Mouse (Mus musculus) CH12.LX (cell line): Measurements from ENCODE around the gene Acad12. TPM values are rescaled to one million over a fixed set of nuclear protein-coding genes. Genes with fewer than 3 reads are reported as not detected.

ENCODE experiments used
- DNase-seq: peaks from one replicate; pipeline ENCODE4 v3.0.0-alpha.2; 2013; ENCODE audit errors: extremely low read depth
- H3K27ac ChIP-seq: 2 replicates; pipeline ENCODE4 v1.5.1; 2012; ENCODE audit warnings: low read depth, mild to moderate bottlenecking, control low read depth, moderate library complexity; ENCODE audit not compliant: insufficient read depth
- H3K27me3 ChIP-seq: replicated peaks from 2 replicates; pipeline ENCODE3; 2012; ENCODE audit warnings: inconsistent platforms
- H3K36me3 ChIP-seq, 2 experiments: replicated peaks in 1 of 2; 2 replicates each; pipeline versions ENCODE3 to v1.6.1; 2012; ENCODE audit warnings: inconsistent platforms in 1 of 2, low read length in 1 of 2, mild to moderate bottlenecking in 1 of 2, mixed read lengths in 1 of 2, moderate library complexity in 1 of 2; ENCODE audit not compliant: control insufficient read depth in 1 of 2, insufficient read depth in 1 of 2
- H3K4me1 ChIP-seq, 2 experiments: 2 replicates each; pipeline ENCODE4 v1.6.1; 2012; ENCODE audit warnings: inconsistent platforms in 1 of 2, moderate library complexity in 1 of 2; ENCODE audit not compliant: insufficient read depth in 2 of 2, control insufficient read depth in 1 of 2
- H3K4me2 ChIP-seq: 2 replicates; pipeline ENCODE4 v1.6.1; 2012; ENCODE audit warnings: low read depth, mild to moderate bottlenecking, control low read depth; ENCODE audit not compliant: poor library complexity, insufficient read depth, severe bottlenecking
- H3K4me3 ChIP-seq, 3 experiments: fragments of 150-350 bp in 1 of 3; sonication (generic) in 1 of 3; replicated peaks in 1 of 3; 2 replicates each; pipeline versions ENCODE3 to v1.5.1; 2011 to 2012; ENCODE audit warnings: low read depth in 2 of 3, low read length in 2 of 3, mild to moderate bottlenecking in 2 of 3, moderate library complexity in 2 of 3, control low read depth in 1 of 3, improper control_type of control experiment in 1 of 3, inconsistent platforms in 1 of 3, mixed read lengths in 1 of 3; ENCODE audit not compliant: poor library complexity in 1 of 3
- H3K79me2 ChIP-seq: replicated peaks from 2 replicates; pipeline ENCODE4 v1.6.1; 2012; ENCODE audit warnings: mild to moderate bottlenecking, moderate library complexity; ENCODE audit not compliant: control insufficient read depth, poor library complexity, insufficient read depth, severe bottlenecking; ENCODE audit errors: extremely low read depth
- H3K9ac ChIP-seq: 2 replicates; pipeline ENCODE4 v1.6.1; 2012; ENCODE audit warnings: low read depth, mild to moderate bottlenecking, control low read depth, moderate library complexity; ENCODE audit not compliant: insufficient read depth
- H3K9me3 ChIP-seq: replicated peaks from 2 replicates; pipeline ENCODE3; 2012; ENCODE audit warnings: low read length, inconsistent platforms, mixed read lengths
- CHD1 ChIP-seq: IDR thresholded peaks from 2 replicates; pipeline ENCODE4 v1.6.1; 2012; ENCODE audit warnings: low read depth, low read length, improper control_type of control experiment, inconsistent platforms
- CHD2 ChIP-seq: IDR thresholded peaks from 2 replicates; pipeline ENCODE4 v1.6.1; 2011; ENCODE audit warnings: low read length, improper control_type of control experiment
- CTCF ChIP-seq, 2 experiments: IDR thresholded peaks in 1 of 2; conservative IDR thresholded peaks in 1 of 2; 2 replicates each; pipeline ENCODE4 v1.5.1; 2011 to 2012; ENCODE audit warnings: low read depth in 2 of 2, low read length in 2 of 2, improper control_type of control experiment in 1 of 2, inconsistent platforms in 1 of 2, mild to moderate bottlenecking in 1 of 2, moderate library complexity in 1 of 2
- E2F4 ChIP-seq: IDR thresholded peaks from 2 replicates; pipeline ENCODE4 v1.6.1; 2011; ENCODE audit warnings: low read depth, low read length, improper control_type of control experiment; ENCODE audit not compliant: insufficient replicate concordance
- ELF1 ChIP-seq: IDR thresholded peaks from 2 replicates; pipeline ENCODE4 v1.6.1; 2014; ENCODE audit warnings: low read depth, mild to moderate bottlenecking, inconsistent platforms, low read length, improper control_type of control experiment
- EP300 ChIP-seq: IDR thresholded peaks from 2 replicates; pipeline ENCODE4 v1.6.1; 2011; ENCODE audit warnings: low read length, improper control_type of control experiment
- ETS1 ChIP-seq: conservative IDR thresholded peaks from 2 replicates; pipeline ENCODE4 v1.6.1; 2012; ENCODE audit warnings: low read depth, mild to moderate bottlenecking, inconsistent platforms, low read length, improper control_type of control experiment, moderate library complexity
- GABPA ChIP-seq: IDR thresholded peaks from 2 replicates; pipeline ENCODE4 v1.6.1; 2012; ENCODE audit warnings: low read depth, low read length, improper control_type of control experiment, inconsistent platforms; ENCODE audit not compliant: insufficient replicate concordance
- JUND ChIP-seq: conservative IDR thresholded peaks from 2 replicates; pipeline ENCODE4 v1.6.1; 2011; ENCODE audit warnings: low read depth, low read length, improper control_type of control experiment
- KAT2A ChIP-seq: IDR thresholded peaks from 2 replicates; pipeline ENCODE4 v1.6.1; 2012; ENCODE audit warnings: low read length, improper control_type of control experiment, inconsistent platforms; ENCODE audit not compliant: insufficient replicate concordance
- MAZ ChIP-seq: IDR thresholded peaks from 2 replicates; pipeline ENCODE4 v1.6.1; 2012; ENCODE audit warnings: low read depth, mild to moderate bottlenecking, inconsistent platforms, low read length, improper control_type of control experiment, moderate library complexity
- MEF2A ChIP-seq: IDR thresholded peaks from 2 replicates; pipeline ENCODE4 v1.6.1; 2014; ENCODE audit warnings: low read depth, mild to moderate bottlenecking, inconsistent platforms, low read length, improper control_type of control experiment, borderline replicate concordance
- MXI1 ChIP-seq: IDR thresholded peaks from 2 replicates; pipeline ENCODE4 v1.6.1; 2011; ENCODE audit warnings: mild to moderate bottlenecking, low read depth, low read length, improper control_type of control experiment
- MYC ChIP-seq: IDR thresholded peaks from 2 replicates; pipeline ENCODE4 v1.6.1; 2011; ENCODE audit warnings: low read depth, mild to moderate bottlenecking, improper control_type of control experiment, low read length
- NELFE ChIP-seq: IDR thresholded peaks from 2 replicates; pipeline ENCODE4 v1.6.1; 2011; ENCODE audit warnings: low read depth, low read length, improper control_type of control experiment
- NRF1 ChIP-seq: IDR thresholded peaks from 2 replicates; pipeline ENCODE4 v1.6.1; 2014; ENCODE audit warnings: low read depth, mild to moderate bottlenecking, inconsistent platforms, low read length, improper control_type of control experiment, moderate library complexity
- PAX5 ChIP-seq: IDR thresholded peaks from 2 replicates; pipeline ENCODE4 v1.6.1; 2012; ENCODE audit warnings: low read length, inconsistent platforms, mixed read lengths
- POLR2A ChIP-seq: IDR thresholded peaks from 2 replicates; pipeline ENCODE4 v1.6.1; 2011; ENCODE audit warnings: low read depth, mild to moderate bottlenecking, improper control_type of control experiment, low read length
- RCOR1 ChIP-seq: conservative IDR thresholded peaks from 2 replicates; pipeline ENCODE4 v1.6.1; 2012; ENCODE audit warnings: low read depth, mild to moderate bottlenecking, inconsistent platforms, low read length, improper control_type of control experiment
- SIN3A ChIP-seq: IDR thresholded peaks from 2 replicates; pipeline ENCODE4 v1.6.1; 2012; ENCODE audit warnings: low read length, improper control_type of control experiment, inconsistent platforms
- SMC3 ChIP-seq: IDR thresholded peaks from 2 replicates; pipeline ENCODE4 v1.6.1; 2011; ENCODE audit warnings: low read depth, low read length, improper control_type of control experiment
- TCF12 ChIP-seq: IDR thresholded peaks from 2 replicates; pipeline ENCODE4 v1.6.1; 2014; ENCODE audit warnings: low read depth, mild to moderate bottlenecking, inconsistent platforms, low read length, improper control_type of control experiment
- UBTF ChIP-seq: IDR thresholded peaks from 2 replicates; pipeline ENCODE4 v1.6.1; 2012; ENCODE audit warnings: low read depth, mild to moderate bottlenecking, inconsistent platforms, low read length, improper control_type of control experiment, moderate library complexity
- USF1 ChIP-seq: IDR thresholded peaks from 2 replicates; pipeline ENCODE4 v1.6.1; 2014; ENCODE audit warnings: low read depth, mild to moderate bottlenecking, inconsistent platforms, low read length, improper control_type of control experiment
- USF2 ChIP-seq: conservative IDR thresholded peaks from 2 replicates; pipeline ENCODE4 v1.6.1; 2011; ENCODE audit warnings: low read depth, low read length, improper control_type of control experiment
- ZC3H11A ChIP-seq: IDR thresholded peaks from 2 replicates; pipeline ENCODE4 v1.6.1; 2012; ENCODE audit warnings: low read depth, mild to moderate bottlenecking, inconsistent platforms, low read length, improper control_type of control experiment
- ZKSCAN1 ChIP-seq: IDR thresholded peaks from 2 replicates; pipeline ENCODE4 v1.6.1; 2012; ENCODE audit warnings: low read depth, inconsistent platforms, low read length, improper control_type of control experiment, borderline replicate concordance
- ZMIZ1 ChIP-seq: IDR thresholded peaks from 2 replicates; pipeline ENCODE4 v1.6.1; 2012; ENCODE audit warnings: low read depth, mild to moderate bottlenecking, inconsistent platforms, low read length, improper control_type of control experiment
- dilution Hi-C: fragments of 300-500 bp; cut with MboI; formaldehyde crosslinking; loops from 2 replicates; pipeline ENCODE4 v1.14.3; 2020; ENCODE audit warnings: low sequenced_read_pairs; ENCODE audit not compliant: extremely low pct_unique_long_range_greater_than_20kb, extremely low pct_ligation_motif_present
- in situ Hi-C: fragments of 300-500 bp; cut with MboI; formaldehyde crosslinking; loops from 3 replicates; pipeline ENCODE4 v1.14.3; 2019; ENCODE audit warnings: low sequenced_read_pairs, low pct_ligation_motif_present, low pct_unique_long_range_greater_than_20kb, mixed read lengths
- polyA plus RNA-seq: library from polyadenylated mRNA; unstranded; fragments of >175 nt; gene quantifications from 2 replicates; pipeline ENCODE4 v1.2.1, GENCODE M21; 2012; ENCODE audit warnings: low read depth; ENCODE audit not compliant: insufficient read length
- total RNA-seq, 2 experiments: library from RNA; depleted of rRNA; stranded (reverse); fragments of 300-350 nt in 1 of 2; fragments of >200 nt in 1 of 2; gene quantifications; 2 replicates each; pipeline ENCODE4 v1.2.3; 2012 to 2014

Acad12 gene
- total and polyA plus RNA-seq, 3 experiments = 1.9 to 4.1 (median 2.3) TPM

GRCm38 (mm10) chr5:121667067-121667466 is 48.3 kb upstream of the Acad12 start:
- dilution Hi-C loops (no loop called here), in situ Hi-C loops (no loop called here)
- Histone ChIP-seq H3K9me3 (no peaks in the 10 kb centered on the region), H3K27ac (no peak overlapping the region), H3K4me2 (no peak overlapping the region), H3K27me3 (no peaks in the 10 kb centered on the region), H3K4me3 (no peak overlapping the region), H3K36me3 (peaks cover 43 to 89% of the 10 kb centered on the region in 2 experiments), H3K4me1 (peaks cover 2 to 3% of the 10 kb centered on the region in 2 experiments; a peak in 2 of 4 replicates), H3K9ac (no peak overlapping the region), H3K79me2 (peaks cover 5% of the 10 kb centered on the region; the same call in 1 of the 2 replicates)
- TF ChIP-seq MEF2A = no peak
- no peak for TF ChIP-seq ZC3H11A
- no peak for TF ChIP-seq EP300
- no peak for TF ChIP-seq POLR2A
- no peak for TF ChIP-seq NELFE
- no peak for TF ChIP-seq TCF12
- no peak for DNase-seq

DNA sequence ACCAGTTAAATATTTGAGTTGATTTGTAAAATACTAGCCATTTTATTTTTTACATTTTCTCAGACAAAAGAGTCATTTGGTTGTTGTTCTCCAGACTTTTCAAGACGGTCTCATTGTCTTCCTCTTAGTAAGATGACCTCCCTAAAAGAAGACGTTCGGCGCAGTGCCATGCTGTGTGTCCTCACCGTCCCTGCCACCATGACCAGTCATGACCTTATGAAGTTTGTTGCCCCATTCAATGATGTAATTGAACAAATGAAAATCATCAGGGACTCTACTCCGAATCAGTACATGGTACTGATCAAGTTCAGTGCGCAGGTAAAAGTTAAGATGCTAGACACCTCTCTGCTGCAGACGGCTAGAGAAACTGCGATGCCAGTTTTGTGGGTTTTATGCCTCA is 46.2 kb upstream of the Acad12 start:
- in situ Hi-C loops = no loop called here

DNA sequence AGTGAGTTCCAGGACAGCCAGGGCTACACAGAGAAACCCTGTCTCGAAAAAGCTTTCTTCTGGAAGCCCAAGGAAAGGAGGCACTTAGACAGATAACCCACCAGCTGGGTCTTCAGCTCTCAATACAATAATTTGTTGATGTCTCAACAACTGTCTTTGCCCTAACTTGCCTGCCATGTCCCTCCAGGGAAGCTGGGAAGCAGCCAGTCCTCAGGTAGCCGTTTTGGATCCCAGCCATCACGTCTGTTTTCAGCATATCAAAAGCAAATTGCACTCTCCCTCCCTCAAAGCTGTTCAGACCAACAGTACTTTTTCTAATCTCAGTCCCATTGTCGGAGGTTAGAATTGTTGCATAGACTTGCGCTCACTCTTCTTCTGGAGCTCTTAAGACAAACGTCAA is 45.3 kb upstream of the Acad12 start:
- TF ChIP-seq PAX5 = no peak
- no peak for TF ChIP-seq GABPA
- no peak for TF ChIP-seq POLR2A
- no peak for TF ChIP-seq ELF1
- no peak for TF ChIP-seq ZC3H11A
- TF ChIP-seq UBTF = no peak
- TF ChIP-seq MEF2A = no peak
- TF ChIP-seq CHD2 = no peak
- TF ChIP-seq RCOR1 = no peak
- no peak for TF ChIP-seq ZKSCAN1
- TF ChIP-seq ETS1 = no peak
- no peak for TF ChIP-seq SIN3A
- TF ChIP-seq KAT2A = no peak
- no peak for TF ChIP-seq NELFE
- no peak for TF ChIP-seq JUND
- no peak for TF ChIP-seq USF2
- no peak for TF ChIP-seq E2F4
- no peak for TF ChIP-seq CHD1
- TF ChIP-seq TCF12 = no peak
- peaks cover 12% of the 10 kb centered on the region for H3K79me2 ChIP-seq
- no peak overlapping the region for H3K9ac ChIP-seq
- no peak for DNase-seq
- no peak overlapping the region for H3K27ac ChIP-seq
- H3K27me3 ChIP-seq = no peaks in the 10 kb centered on the region
- peaks cover 35 to 68% of the 10 kb centered on the region in 2 experiments for H3K36me3 ChIP-seq
- no peak overlapping the region for H3K4me3 ChIP-seq
- no peaks in the 10 kb centered on the region for H3K9me3 ChIP-seq
- H3K4me2 ChIP-seq = no peak overlapping the region
- dilution Hi-C loops (no loop called here), in situ Hi-C loops (no loop called here)
- peaks cover 11 to 18% of the 10 kb centered on the region in 2 experiments for H3K4me1 ChIP-seq

More for the DNA sequence above, 46.2 kb upstream of the Acad12 start:
- H3K27me3 ChIP-seq = no peaks in the 10 kb centered on the region
- no peak overlapping the region for H3K9ac ChIP-seq
- H3K4me2 ChIP-seq = no peak overlapping the region
- TF ChIP-seq E2F4 = no peak
- TF ChIP-seq NRF1 = no peak
- TF ChIP-seq CHD1 = no peak
- no peak for TF ChIP-seq MAZ
- TF ChIP-seq ZKSCAN1 = no peak
- TF ChIP-seq MXI1 = no peak
- no peak for TF ChIP-seq CTCF (conservative IDR thresholded peaks at IDR 0.05 in 1 of 2, IDR thresholded peaks at IDR 0.05 in 1 of 2; ENCODE audit: low read depth in 2 of 2, low read length in 2 of 2)
- TF ChIP-seq ELF1 = no peak
- TF ChIP-seq ETS1 = no peak
- TF ChIP-seq MEF2A = no peak
- no peak for TF ChIP-seq MYC
- TF ChIP-seq USF1 = no peak
- no peak for TF ChIP-seq SMC3
- TF ChIP-seq ZMIZ1 = no peak
- no peaks in the 10 kb centered on the region for H3K9me3 ChIP-seq
- H3K36me3 ChIP-seq = peaks cover 35 to 74% of the 10 kb centered on the region in 2 experiments
- H3K4me1 ChIP-seq = peaks cover 7 to 12% of the 10 kb centered on the region in 2 experiments
- H3K4me3 ChIP-seq = no peak overlapping the region
- no peak overlapping the region for H3K27ac ChIP-seq
- H3K79me2 ChIP-seq = peaks cover 12% of the 10 kb centered on the region
- DNase-seq = no peak
- dilution Hi-C loops = no loop called here
